Mouse (Mus musculus): Measurements from ENCODE around the gene Atp5f1.

DNA sequence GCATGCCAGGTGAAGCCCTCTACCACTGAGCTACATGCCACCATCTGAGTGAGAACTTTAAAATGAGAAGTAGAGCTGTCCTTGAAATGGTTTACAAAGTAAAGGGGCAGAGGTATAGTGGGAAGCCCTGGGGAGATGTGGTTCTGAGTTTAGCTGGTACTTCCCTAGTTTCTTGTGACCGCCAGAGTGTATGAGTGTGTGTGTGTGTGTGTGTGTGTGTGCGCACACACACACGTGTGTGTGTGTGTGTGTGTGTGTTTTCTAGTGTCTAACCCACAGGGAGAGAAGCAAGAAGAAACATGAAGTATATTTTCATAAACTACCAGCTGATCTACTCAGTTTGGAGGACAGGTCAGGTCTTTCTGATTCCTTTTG, 31.7 kb downstream of the Atp5f1 start:
- TF ChIP-seq CTCF (IDR thresholded peaks at IDR 0.05; ENCODE audit: low read depth, low read length), result no peak
- TF ChIP-seq POLR2A (IDR thresholded peaks at IDR 0.05; ENCODE audit: borderline replicate concordance, low read depth, low read length), result no peak
